Mouse (Mus musculus): ENCODE data around the gene Fgf23.

The Fgf23 gene

DNA sequence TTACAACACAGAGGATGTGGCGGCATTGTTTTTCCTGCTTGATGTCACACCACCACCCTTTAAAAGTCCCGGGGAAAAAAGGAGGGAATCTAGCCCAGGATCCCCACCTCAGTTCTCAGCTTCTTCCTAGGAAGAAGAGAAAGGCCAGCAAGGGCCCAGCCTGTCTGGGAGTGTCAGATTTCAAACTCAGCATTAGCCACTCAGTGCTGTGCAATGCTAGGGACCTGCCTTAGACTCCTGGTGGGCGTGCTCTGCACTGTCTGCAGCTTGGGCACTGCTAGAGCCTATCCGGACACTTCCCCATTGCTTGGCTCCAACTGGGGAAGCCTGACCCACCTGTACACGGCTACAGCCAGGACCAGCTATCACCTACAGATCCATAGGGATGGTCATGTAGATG, at the start of gene Fgf23:
Fgf23 (plus strand) TSS at position 86 of the 400 bp plus-strand sequence.
- no peak for DNase-seq (ENCODE audit: low spot score in 2 of 2)

DNA sequence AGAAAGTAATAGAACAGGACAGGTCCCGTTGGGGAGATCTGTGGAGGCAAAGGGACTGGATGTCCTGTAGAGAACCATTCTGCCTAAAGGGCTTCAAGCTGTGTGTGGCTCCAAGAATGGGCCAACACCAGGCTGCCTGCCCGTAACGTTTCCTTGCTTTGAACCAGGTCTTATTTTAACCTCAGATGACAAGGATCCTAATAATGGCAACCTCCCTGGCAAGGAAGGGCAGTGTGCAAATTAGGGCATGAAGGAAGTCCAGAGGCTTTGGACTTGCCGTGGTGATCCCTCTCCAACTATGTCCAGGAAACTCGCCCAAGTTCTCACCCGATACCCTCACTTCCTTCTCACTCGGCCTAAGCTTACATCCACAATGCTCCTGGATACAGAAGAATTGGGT, 47.9 kb upstream of the Fgf23 start:
- DNase-seq (ENCODE audit: low spot score in 2 of 2): no peak

DNA sequence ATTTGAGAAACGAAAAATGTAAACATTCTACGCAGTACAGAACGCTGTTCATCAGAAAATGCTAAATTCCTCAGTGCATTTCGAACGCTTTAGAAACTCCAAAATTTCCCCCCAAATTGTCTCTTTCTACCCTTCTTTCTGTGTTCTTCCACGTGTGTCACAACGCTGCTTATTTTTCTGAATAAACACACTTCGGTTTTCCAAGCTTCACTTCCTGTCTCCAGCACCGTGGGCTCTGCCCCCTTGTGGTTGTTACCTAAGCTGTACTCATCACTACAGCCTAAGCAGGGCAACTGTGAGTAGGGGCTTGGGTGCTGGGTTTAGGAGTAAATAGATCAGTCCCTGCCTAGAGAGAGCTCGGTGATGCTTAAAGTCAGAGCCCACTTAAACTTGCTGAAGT, 37.9 kb upstream of the Fgf23 start:
- no peak for DNase-seq (ENCODE audit: low spot score in 2 of 2)

DNA sequence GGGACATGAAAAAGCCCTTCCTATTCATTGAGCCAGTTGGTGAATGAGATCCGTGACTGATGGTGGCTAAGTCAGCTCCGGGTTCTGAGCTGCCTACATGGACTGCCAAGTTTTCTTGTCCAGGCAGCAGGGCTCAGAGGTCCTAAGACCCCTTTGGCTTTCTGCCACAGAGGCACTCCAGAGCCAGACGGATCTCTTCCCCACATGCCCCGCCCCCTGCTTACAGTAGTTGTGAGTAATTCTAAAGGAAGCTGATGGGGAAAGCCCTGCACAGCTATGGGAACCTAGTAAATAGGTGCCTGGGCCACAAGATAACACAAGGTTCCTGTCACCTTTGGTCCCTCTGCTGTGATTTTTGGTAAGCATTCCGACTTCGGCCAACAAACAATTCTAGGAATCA, 27.8 kb upstream of the Fgf23 start:
- DNase-seq (ENCODE audit: low spot score in 2 of 2): no peak

DNA sequence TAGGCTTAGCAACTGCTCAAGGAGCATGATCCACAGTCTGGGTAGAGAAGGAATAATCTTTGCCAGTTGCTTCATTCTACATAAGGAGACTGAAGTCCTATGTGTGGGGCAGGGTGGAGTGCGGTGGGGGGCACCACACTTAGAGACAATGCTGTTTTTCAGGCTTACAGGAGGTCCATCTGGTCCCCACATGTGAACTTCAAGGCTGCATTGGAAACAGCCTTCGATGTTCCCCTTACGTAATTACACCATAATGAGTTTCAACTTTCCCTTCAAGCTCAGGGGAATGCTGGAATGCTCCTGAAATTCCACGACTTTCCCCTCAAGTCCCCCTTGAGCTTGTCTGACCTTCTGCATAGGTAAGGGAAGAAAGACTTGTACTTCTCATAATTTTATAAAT, 21.9 kb upstream of the Fgf23 start:
- no peak for DNase-seq (ENCODE audit: low spot score in 2 of 2)

DNA sequence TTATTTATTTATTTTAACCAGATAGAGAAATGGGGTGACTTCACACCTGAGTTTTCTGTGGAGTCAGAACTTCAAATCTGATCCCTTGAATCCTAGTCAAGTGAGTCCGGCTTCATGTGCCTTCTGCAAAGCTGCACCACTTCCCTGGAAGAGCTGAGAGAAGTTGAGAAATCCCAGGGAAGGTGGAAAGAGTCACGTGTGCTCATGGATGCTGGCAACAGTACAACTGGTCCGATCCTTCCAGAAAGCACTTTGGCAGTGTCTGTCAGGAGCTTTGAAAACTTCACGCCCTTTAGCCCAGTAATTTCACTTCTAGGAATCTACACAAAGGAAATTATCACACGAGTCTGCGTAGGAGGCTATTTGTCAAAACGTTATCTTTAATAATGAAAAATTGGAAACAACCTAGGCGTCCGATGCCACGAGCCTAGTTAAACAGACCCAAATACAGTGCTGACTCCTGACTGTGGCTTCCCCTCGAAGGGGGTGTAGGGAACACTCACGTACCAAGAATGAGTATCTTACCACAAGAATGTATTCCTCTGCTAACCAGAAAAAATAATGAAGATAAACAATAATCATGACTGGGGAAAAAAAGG, 15.6 kb upstream of the Fgf23 start:
- DNase-seq (ENCODE audit: low spot score in 2 of 2): no peak

DNA sequence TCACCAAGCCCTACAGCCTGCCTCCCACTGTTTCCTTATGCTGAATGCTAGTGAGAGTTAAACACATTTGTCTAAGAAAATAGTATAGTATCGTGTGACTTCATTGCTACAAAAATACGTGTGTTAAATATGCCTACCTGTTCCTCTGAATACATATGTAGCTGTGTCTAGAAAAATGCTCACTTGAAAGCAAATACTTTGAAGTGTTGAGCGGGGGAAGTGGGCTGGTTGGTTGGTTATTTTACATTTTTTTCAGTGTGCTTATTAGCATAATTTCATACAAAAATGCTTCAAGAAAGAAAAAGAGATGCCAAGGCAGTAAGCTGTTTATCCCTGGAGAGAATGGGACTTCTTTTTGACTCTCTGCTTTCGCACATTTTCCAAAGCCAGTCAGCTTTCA, 12.7 kb upstream of the Fgf23 start:
- DNase-seq (ENCODE audit: low spot score in 2 of 2): peak in 1 of 2 experiments; percentile 8

DNA sequence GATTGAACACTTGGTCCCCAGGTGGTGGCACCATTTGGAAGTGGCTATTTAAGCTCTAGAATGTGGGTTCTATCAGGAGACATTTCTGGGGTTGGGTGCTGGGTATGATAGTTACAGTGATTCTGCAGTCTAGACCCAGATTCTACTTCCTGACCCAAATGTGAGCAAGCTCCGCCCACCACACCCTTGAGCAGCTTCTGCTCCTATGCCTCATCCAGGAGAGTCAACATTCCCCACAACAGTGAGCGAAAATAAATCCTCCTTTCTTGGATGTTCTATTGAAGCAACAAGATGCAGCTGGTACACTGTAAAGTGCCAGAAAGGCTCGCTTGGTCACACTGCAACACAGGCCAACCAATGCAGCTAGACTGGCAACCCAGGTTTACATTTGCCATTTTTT, 8.8 kb upstream of the Fgf23 start:
- DNase-seq (ENCODE audit: low spot score in 2 of 2): peak in 1 of 2 experiments; percentile 15

DNA sequence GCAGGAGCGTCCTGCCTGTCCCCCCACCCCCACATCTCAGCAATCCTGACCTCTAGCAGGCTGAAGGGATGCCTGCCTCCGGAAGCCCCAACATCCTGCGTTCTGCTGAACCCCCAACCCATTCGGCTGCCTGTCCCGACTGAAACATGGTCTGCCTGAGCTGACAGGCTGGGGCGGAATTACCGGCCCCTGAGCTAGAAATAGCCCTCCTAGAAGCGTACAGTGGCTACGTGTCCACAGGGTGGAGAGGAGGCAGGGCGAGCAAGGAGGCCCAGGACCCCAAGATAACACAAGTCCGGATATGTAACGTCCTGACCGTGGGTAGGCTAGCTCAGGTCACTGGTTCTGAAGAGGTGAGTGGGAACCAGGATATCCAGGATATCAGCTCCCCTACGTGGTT, 7.9 kb upstream of the Fgf23 start:
- DNase-seq (ENCODE audit: low spot score in 2 of 2): no peak

DNA sequence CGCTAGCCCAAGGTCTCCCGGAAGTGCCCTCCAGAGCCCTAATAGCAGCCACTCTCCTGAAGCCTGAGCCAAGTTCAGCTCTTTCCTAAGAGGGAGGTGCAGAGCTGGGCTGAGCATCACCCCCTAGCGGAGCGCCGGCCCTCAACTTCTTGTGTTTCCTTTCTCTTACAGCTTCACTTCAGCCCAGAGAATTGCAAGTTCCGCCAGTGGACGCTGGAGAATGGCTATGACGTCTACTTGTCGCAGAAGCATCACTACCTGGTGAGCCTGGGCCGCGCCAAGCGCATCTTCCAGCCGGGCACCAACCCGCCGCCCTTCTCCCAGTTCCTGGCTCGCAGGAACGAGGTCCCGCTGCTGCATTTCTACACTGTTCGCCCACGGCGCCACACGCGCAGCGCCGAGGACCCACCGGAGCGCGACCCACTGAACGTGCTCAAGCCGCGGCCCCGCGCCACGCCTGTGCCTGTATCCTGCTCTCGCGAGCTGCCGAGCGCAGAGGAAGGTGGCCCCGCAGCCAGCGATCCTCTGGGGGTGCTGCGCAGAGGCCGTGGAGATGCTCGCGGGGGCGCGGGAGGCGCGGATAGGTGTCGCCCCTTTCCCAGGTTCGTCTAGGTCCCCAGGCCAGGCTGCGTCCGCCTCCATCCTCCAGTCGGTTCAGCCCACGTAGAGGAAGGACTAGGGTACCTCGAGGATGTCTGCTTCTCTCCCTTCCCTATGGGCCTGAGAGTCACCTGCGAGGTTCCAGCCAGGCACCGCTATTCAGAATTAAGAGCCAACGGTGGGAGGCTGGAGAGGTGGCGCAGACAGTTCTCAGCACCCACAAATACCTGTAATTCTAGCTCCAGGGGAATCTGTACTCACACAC, 7.4 kb downstream of the Fgf23 start:
- DNase-seq (ENCODE audit: low spot score in 2 of 2): peak; percentile 47 to 85

DNA sequence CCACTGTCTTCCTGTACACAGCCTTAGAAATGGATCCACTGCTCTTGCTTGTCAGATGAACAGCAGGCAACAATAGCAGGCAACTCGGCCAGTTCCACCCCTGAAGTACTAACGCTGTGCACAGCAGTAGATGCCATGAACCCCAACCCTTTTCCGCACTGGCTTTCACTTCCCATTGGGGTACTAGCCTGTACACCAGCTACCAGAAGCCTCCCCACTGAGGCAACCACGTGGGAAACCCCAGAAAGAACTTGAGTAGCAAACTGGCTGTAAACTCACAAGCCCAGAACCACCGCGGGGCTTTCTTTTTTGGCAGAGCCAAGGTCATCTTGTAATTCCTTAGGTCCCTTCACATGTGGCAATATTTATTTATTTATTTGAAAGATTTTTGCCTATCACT, 9.1 kb downstream of the Fgf23 start:
- no peak for DNase-seq (ENCODE audit: low spot score in 2 of 2)

DNA sequence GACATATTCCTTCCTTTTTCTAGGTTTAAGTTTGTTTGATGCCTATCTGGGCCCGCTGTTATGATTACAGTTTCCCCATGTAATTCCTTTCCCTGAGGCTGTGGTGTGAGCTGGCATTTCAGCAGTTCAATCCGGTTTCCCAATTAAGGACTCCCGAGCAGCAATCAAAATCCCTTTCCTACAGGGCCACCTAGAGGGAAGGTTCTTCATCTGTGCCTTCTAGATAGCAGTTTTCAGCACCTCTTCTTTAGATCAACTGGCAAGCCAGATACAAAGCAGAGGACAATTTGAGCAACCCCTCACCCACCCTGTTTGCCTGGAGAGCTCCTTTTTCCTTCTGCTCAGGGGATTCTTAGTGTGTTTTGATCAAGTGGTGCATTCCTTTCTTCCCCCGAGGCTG, 14.0 kb downstream of the Fgf23 start:
- DNase-seq (ENCODE audit: low spot score in 2 of 2): peak in 1 of 2 experiments; percentile 69

DNA sequence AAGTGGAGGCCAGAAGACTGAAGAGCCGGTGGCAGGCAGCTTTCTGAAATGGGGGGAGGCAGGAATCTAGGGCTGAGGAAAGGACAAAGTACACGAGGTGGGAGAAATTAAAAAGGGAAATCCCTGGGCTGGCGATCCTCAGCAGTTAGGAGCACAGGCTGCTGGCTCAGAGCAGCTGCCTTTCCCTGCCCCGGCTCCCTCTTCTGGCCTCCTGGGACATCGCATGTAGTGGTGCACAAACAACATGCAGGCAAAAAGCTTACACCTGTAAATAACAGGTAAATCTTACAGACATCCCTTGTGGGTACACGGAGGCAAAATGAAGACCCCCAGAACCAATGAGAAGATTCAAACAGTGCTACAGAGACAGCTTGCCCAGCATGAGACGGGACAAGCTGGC, 21.9 kb downstream of the Fgf23 start:
- no peak for DNase-seq (ENCODE audit: low spot score in 2 of 2)

DNA sequence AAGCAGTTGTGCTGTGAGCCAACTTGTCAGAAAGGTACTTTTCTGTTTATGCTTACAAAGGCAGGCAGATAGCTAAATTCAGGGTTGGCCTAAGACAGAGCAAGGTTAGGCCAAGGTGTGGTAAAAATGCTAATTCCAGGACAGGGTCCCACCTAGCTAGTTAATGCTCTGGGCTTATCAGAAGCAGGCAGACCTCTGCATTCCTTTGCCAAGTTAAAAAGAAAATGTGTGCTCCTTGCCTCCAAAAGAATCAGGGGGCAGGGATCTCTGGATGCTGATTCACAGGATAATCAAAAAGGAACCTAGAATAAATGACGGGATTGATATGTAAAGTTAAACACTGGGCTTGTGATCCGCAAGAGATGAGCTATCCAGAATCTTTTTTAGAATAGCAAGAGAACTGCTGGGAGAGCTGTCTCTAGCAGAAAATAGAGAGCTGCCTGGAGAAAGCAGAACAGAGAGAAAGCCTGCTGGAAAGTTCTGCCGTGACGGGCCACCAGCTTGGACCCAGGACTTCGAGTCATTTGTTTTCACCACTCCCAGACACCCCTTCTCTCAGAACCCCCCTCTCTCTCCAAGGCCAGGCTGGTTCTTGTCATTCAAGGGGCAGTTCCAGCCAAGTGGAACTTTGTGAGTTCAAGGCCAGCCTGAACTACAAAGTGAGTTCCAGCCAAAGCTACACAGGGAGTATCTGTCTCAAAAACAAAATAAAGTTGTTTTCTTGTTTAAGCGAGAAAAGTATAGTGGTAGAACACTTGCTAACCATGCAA, 31.0 kb downstream of the Fgf23 start:
- no peak for DNase-seq (ENCODE audit: low spot score in 2 of 2)

DNA sequence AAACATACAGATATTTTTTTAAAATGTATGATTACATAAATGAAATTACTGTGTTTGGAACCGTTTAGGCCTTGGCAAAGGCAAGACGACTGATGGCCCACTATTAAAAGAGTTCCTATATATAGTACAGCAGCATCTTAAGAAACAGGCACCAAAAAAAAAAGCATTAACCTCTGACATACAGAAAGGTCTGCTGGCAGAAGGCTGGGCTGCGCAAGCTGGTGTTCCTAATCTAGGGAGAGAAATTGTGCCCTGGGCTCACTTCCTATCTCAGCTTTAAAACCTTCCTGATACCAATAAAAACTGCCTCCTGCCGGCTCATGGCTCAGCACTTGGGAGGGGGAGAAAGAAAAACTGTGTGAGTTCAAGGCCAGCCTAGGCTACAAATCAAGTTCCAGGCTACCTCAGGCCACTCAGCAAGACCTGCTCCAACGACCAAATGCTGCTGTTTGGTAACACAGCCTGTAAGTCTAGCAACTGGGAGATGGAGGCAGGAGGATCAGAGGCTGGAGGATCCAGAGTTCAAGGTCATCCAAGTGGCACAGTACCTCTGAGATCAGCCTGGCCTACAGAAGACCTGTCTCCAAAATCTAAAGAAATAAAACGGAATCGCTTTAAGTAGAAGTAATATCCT, 31.8 kb downstream of the Fgf23 start:
- DNase-seq (ENCODE audit: low spot score in 2 of 2): no peak

DNA sequence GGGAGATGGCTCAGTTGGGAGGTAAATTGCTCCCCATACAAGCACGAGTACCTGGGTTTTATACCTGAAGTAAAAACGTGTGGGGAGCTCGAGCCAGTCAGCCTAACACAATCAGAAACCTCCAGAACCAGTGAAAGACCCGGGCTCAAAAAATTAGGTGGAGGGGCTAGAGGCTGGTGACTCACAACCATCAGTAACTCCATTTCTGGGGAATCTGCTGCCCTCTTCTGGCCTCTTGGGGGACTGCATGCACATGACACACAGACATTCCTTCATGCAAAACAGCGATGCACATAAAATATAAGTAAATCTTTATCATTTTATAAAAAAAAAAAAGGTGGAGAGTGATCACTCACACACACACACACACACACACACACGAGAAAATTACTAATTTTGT, 32.4 kb downstream of the Fgf23 start:
- peak in 1 of 2 experiments; percentile 37 for DNase-seq (ENCODE audit: low spot score in 2 of 2)

DNA sequence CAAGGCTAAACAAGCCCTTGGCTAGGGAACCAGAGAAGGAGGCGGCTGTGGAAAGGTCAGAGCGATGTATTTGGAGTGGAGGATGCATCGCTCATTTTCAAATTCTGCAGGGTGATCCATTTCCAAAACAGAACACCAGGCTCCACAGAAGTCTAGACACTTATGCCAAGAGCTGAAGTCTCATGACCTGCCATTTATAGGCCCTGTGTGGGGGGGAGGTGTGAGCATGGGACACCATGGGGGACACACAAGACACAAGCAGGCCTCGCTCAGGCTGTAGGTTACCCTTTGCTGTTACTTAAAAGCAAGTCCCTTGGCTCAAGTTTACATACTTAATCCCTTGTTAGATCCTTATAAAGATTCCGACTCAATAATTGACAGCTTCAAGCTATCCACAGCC, 33.5 kb downstream of the Fgf23 start:
- DNase-seq (ENCODE audit: low spot score in 2 of 2): no peak

DNA sequence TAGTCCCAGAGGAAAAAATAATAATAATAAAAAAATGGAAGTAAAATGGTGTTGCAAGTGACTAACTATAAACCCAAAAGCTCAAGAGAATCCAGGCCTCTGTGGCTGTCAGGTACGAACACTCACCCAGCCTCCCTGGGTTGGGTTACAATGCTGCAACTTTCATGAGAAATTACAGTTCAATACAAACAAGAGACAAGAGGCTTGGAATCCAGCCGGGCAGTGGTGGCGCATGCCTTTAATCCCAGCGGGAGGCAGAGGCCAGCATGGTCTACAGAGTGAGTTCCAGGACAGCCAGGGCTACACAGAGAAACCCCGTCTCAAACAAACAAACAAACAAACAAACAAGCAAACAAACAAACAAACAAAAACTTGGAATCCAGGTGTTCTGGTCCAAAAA, 34.0 kb downstream of the Fgf23 start:
- DNase-seq (ENCODE audit: low spot score in 2 of 2): no peak

DNA sequence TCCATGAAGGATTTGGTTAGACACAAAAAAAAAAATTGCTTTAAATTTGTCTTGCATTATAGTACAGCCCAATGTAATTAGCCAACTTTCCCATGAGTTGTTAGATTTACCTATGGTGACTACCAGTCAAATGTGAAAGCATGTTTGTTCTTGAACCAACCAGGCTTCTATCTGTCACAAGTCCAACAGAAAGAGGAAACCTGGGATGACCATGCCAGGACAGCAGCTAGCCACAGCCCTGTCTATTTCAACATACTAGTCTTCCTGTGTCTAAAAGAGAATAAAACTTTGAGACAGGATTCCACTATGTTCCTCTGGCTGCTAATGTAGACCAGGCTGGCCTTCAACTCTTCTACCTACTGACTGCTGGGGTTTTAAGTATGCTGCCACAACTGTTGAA, 34.7 kb downstream of the Fgf23 start:
- no peak for DNase-seq (ENCODE audit: low spot score in 2 of 2)

DNA sequence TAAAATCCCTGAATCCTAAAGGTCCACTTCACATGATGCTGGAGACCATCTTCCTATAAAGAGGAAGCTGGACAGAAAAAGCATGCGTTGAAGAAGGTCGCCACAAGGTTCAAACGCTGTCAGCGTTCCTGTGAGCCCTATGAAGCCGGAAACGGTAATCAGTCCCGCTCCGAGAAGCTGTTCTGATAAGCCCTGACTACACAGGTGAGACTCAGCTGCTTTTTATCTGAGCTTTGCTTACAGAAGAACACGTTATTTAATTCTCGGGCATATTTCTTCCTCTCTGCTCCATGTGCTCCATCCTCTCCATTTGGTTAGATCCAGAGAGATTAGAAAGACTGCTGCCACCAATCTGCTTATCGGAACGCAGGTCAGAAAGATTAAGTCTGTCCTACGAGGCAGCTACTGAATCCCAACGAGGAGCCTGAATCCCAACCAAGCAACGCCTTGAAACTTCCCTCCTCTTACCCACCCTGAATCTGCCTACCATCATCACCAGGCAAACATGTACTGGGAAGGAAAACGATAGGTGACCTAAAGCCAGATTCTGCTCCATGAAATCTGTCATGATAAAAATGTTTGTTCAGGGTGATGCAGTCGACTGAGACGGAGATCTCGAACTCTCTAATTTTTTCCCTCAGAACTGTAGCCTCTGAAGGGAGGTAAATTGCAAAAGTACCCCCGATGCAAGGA, 35.8 kb downstream of the Fgf23 start:
- DNase-seq (ENCODE audit: low spot score in 2 of 2): no peak

DNA sequence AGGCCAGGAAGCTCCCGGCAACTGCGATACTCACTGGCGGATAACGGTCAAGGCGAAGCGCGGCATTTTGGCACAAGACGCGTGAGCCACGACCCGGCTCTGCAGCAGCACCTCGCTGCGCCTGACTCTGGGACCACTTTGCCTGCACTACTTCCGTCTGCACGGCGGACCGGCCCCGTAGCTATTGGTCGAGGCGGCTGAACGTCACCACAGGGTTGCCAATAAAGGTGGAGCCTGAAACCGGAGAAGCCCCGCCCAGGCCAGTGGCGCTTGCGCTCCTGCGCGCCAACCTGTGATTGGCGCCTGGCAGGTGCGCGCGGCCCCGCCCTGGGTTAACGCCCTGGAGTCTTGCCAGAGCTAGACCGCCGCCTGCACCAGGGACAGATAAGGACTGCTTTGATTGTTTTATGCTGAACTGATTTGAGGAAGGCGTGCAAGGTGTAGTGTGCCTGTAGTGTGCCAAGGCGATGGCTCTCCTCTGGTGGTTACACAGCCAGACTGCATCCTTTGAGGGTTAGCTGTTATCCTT, 36.8 kb downstream of the Fgf23 start, which contains the start of gene Tigar:
Tigar (minus strand) TSS at position 156 of the 529 bp plus-strand sequence.
- peak; percentile 86 to 94 for DNase-seq (ENCODE audit: low spot score in 2 of 2)
